Mouse (Mus musculus): ENCODE data around the gene Capg. TPM values are rescaled to one million over a fixed set of nuclear protein-coding genes. Genes with fewer than 3 reads are reported as not detected.

Gene Capg
- total RNA-seq, 4 experiments from 2014 or later: 4.6 to 31.2 (median 16.4) TPM

DNA sequence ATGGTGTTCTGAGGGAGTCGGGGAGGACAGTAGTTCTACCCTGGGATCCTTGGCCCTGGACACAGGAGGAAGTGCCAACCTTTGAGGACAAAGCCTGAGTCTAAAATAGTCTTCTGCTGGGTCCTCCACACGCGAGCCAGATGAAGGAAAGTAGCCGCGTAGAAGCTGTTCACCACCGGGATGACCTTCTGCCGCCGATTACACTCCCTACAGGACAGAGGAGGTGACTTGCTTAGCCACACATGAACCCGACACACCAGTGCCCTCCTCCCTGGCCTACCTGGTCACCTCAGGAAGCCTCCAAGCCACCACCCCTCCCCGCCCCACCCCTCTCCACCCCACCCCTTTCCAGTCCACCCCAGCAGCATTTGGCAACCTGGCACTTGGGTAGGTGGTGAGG, 24.5 kb downstream of the Capg start:
- no peak for DNase-seq (ENCODE audit: low spot score in 2 of 2)

DNA sequence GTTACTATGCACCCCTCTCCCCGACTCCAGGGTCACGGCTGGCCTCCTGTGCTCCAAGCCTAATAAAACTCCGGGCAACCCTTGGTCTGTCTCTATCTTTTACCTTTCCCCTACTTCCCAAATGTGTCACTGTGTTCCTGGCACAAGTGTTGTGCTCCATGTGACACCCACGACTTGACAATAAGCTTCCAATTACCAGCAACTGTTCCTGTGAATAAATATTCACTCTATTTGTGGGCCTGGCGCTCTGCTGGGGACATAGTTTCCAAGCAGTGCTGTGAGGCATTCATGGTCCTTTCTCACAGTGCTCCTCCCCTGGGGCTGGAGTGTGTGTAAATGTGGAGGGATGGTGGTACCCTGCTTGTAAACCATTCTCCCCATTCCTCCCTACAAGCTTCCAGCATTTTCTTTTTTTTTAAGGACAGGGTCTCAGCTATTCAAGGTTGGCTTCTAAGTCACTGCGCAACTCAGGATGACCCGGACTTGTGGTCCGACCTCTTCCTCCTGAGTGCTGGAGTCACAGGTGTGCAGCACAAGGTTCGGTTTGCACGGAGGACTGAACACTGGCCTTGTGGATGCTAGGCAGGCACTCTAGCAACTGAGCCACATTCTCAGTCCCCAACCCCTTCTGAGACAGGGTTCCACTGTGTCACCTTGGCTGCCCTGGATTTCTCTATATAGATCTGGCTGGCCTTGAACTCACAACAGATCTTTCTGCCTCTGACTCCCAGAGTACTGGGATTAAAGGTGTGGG, 26.6 kb downstream of the Capg start:
- peak; percentile 41 to 59 for DNase-seq (ENCODE audit: low spot score in 2 of 2)

DNA sequence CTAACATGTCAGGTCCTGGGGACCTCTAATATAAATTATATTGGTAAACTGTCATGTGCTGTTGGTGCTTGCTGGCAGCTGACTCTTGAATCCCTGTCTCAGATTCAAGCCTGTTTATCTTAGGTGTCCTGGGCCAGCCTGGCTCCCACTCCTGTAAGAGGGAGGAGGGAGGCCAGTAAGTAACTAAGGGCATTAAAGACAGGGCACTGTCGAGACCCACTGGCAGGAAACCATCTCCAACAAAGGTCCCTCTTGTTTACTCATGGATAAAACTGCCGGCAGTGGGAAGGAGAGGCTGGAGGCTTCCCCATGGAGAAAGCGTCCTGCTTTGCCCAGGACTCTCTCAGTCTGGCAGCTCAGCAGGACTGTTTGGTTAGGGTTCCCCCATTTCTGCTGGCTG, 27.6 kb downstream of the Capg start:
- DNase-seq (ENCODE audit: low spot score in 2 of 2): no peak

DNA sequence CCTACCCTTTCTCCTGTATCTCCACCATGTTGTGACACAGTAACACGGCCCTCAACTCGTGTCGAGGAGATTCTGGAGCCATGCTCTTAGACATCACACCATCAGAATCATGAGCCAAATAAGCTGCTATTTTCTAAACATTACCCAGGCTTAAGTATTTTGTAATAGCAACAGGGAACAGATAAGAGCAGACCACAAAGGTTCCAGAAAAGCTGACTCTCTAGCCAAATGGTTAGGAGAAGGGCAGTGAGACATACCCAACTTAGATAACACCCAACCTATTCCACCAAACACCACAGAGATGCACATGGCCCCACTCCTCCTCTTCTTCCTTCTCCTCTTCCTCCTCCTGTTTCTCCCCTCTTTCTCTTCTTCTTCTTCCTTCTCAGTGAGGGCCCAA, 31.9 kb downstream of the Capg start:
- DNase-seq (ENCODE audit: low spot score in 2 of 2): no peak

DNA sequence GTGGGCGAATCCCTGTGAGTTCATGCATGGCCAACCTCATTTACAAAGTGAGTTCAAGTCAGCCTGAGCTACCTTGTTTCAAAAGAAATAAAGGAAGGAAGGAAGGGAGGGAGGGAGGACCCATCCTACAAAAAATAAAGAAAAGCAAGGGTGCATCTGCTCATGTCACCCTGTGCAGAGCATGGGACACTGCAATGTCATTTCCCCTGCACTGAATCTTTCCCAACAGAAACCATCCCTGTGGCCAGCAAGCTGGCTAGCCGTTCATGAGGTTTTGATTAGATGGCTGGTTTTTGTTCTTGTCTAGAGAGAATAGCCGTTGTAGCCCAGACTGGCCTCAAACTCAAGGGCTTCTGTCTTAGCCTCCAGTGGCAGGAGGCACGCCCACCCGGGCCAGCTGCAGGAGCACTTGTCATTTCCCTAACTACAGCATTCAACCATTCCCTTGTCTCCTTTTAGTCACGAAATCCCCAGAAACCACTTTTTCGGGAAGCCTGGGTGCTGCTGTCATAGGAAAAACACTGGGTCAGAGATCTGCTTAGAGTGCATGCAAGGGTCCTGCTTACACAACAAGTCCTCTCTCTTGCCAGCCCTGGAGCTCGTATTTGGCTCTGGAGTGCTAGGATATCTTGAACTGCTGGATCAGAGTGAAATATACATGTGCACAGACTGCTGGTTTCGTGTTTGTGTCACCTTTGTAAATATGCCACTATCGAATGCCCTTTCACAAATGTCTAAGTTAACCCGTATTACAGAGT, 37.6 kb downstream of the Capg start:
- DNase-seq (ENCODE audit: low spot score in 2 of 2): no peak

DNA sequence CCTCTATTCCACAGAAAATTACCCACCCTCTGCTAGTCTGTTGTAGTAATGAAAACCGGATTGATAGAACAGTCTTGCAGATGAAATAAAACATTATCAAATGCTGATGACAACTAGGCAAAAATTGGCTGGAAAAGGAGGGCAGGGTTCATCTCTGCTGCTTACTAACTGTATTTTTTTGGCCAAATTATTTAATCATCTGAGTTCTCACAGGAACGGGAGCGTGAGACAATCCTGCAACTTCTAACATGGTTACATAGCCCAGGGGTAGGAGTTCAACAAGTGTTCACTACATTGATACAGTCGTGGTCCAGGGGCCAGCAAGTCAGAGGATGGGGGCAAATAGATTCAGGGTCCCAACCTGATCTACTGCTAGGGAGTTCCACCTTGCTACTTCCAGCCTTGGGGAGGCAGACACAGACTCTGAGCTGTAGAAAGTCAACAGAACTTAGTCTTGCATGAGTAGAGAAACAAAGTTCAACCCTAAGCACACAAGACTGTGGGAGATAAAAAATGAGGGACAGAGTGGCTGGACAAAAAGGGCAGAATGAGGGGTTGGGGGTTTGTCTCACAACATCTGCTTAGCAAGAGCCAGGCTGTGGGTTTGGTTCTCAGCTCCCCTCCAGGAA, 39.1 kb downstream of the Capg start:
- DNase-seq (ENCODE audit: low spot score in 2 of 2): no peak

DNA sequence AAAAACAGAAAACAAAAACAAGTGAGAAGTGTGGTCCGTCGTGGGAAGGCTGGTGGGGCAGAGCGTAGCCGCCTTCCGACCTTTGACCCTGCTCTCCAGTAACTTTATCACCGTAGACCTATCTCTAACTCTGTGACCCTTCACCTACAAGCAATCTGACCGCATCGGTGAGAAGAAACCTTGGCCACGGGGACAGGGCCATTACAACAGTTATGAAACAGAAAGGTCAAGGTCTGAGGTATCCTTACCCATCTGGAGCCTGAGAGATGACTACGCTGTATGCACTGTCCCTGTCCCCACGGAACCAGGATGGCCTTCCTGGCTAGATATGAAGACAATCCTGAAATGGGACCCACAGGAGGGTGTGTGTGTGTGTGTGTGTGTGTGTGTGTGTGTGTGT, 40.0 kb downstream of the Capg start:
- DNase-seq (ENCODE audit: low spot score in 2 of 2): no peak

DNA sequence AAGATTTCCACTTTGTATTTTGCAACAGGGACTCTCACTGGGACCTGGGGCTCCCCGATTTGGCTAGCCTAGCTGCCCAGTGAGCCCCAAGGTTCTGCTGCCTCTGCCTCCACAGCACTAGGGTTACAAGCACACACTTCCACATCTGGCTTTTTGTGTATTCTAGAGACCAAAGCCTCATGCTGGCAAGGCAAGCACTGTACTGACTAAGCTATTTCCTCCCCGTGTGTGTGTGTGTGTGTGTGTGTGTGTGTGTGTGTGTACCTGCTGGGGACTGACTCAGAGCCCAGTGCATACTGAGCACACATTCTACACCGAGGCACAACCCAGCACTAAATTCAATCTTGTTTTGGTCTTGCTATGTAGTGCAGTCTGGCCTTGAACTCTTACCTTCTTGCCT, 42.5 kb downstream of the Capg start:
- no peak for DNase-seq (ENCODE audit: low spot score in 2 of 2)

DNA sequence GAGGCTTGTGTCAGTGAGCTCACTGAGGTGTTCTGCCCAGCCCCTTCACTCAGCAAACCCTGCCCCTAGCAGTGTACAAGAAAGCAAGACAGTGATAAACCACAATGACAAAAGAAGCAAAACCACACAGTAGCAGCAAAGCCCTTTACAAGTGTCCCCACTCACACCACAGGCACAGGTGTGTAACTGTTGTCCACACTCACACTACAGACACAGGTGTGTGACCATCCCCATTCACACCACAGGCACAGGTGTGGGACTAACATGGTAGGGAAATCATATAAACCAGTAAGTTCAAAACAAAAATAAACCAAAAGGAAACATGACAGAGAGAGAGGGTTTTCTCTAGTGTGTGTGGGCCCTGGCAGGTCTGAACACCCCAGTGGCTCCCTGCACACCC, 44.1 kb downstream of the Capg start:
- DNase-seq (ENCODE audit: low spot score in 2 of 2): no peak

DNA sequence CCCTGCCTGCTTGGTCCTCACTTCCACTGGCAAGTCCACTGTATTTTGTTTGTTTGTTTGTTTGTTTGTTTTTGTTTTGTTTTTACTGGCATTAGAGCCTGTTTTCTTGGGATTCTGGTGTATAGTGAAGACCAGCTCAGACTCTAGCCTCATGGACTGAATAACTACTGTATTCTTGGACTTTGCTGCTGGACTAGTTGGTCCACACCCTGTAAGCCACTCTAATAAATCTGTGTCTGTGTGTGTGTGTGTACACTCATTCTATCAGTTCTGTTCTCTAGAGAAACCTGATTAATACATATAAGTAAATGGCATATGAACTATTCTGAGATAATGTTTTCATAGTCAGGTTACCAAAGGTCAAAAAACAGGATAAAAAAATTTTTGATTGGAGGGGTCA, 45.9 kb downstream of the Capg start:
- no peak for DNase-seq (ENCODE audit: low spot score in 2 of 2)

DNA sequence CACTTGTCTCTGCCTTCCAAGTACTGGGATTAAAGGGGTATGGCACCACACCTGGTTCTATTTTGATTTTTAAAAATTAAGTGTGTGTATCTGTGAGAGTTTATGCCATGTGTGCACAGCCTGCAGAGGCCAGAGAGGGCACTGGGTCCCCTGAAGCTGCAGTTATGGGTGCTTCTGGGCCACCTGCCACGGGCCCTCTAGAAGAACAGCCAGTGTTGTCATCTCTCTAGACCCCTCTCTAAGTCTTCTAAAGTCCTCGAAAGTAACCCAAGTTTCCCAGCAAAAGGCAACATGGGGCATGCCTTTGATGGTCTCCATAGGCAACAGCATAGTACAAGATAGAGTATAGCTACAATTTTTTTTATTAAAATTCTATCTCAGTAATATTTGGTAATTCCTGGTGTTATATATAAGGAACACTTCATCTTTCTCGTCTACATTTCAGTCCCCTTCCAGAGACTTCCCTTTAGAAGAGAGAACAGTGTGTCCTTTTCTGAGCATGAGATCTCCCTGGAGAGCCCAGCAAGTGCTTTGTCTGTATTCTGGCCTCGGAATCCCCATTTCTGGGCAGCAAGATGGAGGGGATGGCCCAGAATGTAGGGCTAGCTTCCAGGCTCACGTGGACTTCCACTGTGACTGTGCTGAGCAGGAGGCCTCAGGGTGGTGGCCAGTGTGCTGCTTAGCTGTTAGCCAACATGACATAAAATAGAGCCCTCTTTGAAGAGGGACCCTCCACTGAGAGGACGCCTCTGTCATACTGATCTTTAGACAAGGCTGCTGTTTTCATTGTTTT, 49.0 kb downstream of the Capg start:
- DNase-seq (ENCODE audit: low spot score in 2 of 2): peak in 1 of 2 experiments; percentile 42

DNA sequence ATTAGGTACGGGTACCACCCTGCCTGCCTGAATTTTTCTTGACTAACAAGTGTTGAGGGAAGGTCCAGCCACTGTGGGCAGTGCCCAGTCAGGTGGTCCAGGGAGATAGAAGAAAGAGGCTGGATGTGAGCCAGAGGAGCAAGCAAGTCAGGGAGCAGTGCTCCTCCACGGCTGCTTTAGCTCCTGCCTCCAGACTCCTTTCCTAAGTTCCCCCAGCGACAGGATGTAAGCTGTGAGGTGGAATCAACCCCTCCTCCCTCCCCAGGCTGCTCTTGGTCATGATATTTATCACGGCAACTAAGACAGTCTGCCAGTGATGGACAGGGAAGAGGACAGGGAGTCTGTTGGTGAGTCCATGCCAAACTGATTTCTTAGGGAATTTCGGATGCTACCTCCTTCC, 49.7 kb downstream of the Capg start:
- no peak for DNase-seq (ENCODE audit: low spot score in 2 of 2)

DNA sequence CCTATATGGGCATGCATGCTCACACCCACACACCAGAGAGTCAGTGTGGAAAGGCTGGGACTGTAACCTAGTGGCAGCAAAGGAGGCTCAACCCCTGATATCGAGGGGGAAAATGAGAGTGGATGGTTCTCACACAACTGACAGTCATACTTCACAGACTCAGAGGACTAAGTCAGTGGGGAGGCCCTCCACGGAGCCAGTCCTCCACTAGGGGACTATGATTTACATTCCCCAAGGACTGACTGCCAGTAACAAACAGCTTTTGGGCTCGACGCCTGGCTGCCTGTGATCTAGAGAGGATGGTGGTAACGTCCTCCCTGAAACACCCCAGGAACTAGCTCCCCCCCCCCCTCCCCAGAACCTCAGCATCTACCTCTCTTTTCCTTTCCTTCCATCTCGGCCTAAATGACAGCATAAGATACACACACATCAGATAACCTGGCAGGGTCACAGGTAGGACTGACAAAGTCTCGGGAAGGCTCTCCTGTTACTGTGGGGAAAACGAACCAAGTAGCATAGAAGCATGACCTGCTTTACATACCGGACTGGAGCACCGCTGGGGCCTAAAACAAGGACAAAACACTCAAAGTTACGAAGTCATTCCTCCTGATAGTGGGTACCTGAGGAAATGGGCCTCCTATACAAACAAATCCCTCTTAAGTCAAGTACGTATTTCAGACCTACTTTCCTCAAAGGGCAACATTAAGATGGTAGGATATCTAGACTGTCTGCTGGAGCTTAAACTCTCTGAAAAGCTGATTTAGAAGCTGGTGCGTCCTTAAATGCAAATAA, 53.1 kb downstream of the Capg start:
- no peak for DNase-seq (ENCODE audit: low spot score in 2 of 2)

DNA sequence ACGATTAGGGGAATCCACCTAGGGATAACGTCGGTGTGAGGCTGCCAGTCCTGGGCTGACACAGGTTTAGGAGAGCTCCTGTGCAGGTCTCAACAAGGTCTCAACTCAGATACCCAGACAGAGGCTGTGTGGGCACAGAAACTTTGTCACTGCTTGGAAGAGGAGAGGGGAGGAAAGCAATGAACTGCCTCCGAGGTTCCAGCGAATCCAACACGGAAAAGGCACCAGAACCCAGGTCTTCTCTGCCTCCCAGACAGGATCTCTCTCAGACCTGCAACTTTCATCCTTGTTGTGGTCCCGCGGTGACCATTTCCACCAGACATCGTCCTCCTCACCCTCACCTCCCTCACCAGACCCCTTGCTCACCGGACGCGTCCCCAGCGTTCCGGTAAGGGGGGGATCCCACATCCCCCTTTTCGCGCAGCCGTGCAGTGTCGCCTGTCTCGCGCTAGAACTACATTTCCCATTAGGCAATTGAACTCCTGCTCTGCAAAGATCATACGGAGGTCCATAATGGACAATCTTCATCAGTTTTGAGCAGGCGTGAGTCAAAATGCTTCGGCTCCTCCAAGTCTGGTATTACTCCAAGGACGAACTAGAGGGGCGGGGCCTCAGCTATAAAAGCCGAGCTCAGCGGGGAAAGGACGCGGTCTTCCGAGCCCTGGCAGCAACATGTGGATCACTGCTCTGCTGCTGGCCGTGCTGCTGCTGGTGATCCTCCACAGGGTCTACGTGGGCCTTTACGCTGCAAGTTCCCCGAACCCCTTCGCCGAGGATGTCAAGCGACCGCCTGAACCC, 54.0 kb downstream of the Capg start, which contains the start of the genes Elmod3 and Retsat:
Elmod3 (minus strand) TSS at position 458 of the 798 bp plus-strand sequence.
Retsat (plus strand) TSS at position 520 of the 798 bp plus-strand sequence.
- DNase-seq (ENCODE audit: low spot score in 2 of 2): peak; percentile 91 to 94

DNA sequence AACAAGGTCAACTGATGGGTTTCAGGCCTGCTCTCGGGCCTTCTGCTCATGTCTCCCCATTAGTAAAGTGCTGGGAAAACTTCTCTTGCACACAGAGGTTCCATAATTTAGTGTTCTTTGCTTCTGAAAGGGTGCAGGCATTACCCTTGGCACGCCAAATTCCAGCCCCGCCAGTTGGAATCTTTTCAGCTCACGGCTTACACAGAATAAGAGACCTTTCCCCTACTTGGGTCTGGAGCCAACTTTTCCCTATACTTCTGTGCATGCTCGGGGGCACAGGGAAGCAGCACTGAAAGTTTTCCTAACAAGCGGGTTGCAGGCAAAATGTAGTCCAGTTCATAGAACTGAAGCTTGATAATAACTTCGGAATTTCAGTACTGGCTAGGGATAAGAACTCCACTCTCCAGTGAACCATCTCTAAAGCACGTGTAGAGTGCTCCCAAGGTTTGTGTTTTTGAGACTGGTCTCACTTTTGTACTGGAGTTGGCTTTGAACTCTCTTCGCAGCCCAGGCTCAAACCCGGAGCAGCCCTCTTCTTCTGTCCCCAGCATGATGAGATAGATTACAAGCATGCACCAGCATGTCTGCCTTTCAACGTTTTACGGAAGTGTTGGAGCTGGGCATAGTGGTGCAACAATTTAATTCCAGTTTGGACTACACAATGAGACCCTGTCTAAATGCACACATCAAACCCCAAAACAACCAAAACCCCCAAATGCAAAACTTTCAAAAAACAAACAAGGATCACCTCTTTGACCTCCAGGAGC, 54.8 kb downstream of the Capg start:
- peak in 1 of 2 experiments; percentile 50 for DNase-seq (ENCODE audit: low spot score in 2 of 2)

DNA sequence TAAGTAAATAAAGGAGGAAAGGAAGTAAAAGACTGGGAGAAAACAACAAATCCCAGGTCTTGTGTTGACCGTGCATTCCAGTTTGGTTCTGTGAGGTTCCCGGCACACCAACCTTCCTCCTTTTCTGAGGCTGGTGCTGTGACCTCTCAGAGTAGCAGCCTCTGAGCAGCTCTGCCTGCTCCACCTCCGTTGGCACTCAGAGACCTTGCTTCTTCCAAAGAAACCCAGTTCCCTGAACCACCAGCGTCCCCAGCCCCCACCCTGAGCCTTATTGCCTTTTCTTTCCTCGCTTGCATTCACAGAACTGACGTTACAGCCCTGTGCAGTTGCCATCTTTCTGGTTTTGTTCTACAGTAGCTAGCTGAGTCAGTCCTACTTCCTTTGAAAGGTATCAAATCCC, 56.0 kb downstream of the Capg start:
- no peak for DNase-seq (ENCODE audit: low spot score in 2 of 2)

DNA sequence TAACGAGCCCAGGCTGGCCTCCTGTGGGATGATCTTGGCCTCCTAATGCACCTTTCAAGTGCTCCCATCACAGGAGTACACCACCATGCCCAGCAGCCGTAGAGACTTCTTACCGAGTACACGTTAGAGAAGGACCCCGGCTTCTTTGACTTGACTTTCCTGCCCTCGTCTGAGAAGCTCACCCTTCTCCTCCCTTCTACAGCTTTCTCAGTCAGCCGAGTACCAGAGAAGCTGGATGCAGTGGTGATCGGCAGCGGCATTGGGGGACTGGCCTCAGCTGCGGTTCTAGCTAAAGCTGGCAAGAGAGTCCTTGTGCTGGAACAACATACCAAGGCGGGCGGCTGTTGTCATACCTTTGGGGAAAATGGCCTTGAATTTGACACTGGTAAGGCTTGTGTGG, 56.6 kb downstream of the Capg start:
- DNase-seq (ENCODE audit: low spot score in 2 of 2): no peak

DNA sequence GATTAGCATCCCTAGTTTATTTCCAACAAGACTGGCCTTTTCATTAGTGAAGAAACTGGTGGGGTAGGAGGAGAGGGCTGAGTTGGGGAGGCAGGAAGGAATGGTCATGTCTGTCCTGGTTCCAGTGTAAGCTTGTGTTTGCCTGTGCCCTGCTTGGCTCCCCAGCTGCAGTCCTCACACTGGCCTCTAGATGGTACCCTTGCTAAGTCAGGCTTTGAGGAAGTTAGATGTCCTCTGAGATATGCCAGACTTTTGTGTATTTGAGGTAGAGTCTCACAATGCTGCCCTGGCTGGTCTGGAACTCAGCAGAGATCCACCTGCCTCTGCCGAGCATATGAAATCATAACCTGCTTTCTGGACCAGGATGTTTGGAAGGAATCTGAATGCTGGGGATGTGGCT, 57.5 kb downstream of the Capg start:
- DNase-seq (ENCODE audit: low spot score in 2 of 2): peak; percentile 62 to 83

DNA sequence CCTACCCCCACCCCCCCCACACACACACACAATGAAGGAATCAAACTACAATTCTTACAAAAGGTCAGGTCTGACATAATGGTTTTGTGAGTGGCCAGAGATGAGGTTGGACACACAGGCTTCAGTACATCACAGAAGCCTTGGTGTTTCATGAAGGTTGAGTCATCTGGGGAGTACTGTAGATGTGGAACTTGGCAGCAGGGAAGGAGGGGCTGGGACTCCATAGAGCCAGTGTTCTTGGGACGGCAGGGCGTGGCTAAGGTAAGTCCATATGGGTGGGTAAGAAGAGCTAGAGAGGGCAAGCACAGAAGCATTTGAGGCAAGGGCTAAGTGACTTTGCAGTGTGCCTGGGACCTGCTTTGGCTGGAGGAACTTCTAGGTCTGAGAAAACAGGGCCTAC, 59.9 kb downstream of the Capg start:
- no peak for DNase-seq (ENCODE audit: low spot score in 2 of 2)

All from layer of hippocampus, adult 8-10 months (tissue).